Mouse (Mus musculus) E14TG2a.4 (cell line): ENCODE results near the gene Esrp2.

Source experiments
- CTCF ChIP-seq: conservative IDR thresholded peaks from 2 replicates; pipeline ENCODE4 v1.5.1; 2014; ENCODE audit warnings: low read length
- NANOG ChIP-seq: IDR thresholded peaks from 2 replicates; pipeline ENCODE4 v1.6.1; 2014; ENCODE audit warnings: borderline replicate concordance, low read length, mixed read lengths
- POU5F1 ChIP-seq: IDR thresholded peaks from 2 replicates; pipeline ENCODE4 v1.6.1; 2014; ENCODE audit warnings: low read length, borderline replicate concordance

DNA sequence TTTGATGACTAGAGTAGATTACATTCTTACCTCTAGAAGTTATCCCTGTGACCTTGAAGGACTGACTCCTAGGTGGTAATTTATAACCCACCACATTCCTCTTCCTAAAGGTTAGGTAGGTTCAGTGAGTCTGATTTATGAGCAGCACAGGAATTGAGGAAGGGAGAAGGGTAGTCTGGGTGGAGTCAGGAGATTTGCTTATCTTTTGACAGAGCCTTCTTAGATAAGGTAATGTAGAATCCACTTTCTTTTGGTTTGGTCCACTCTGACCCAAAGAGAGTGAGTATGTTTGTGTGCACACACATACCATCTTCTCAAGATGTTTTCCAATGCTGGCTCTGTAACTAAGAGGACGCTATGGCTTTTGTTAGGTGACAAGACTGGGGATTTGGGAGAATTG lies 40.8 kb upstream of the Esrp2 start:
- no peak for TF ChIP-seq CTCF
- TF ChIP-seq NANOG: no peak
- no peak for TF ChIP-seq POU5F1
